Mouse (Mus musculus): ENCODE results near the gene Gm6882. TPM values are rescaled to one million over a fixed set of nuclear protein-coding genes. Genes with fewer than 3 reads are reported as not detected.
"Not testable (repeated sequence)": the region's sequence is repeated elsewhere in the genome, so short reads cannot be mapped to it uniquely, and the experiment has no call there.

Gene Gm6882
- not detected in 2 replicates for polyA plus RNA-seq (2012; rRNA removed)

DNA sequence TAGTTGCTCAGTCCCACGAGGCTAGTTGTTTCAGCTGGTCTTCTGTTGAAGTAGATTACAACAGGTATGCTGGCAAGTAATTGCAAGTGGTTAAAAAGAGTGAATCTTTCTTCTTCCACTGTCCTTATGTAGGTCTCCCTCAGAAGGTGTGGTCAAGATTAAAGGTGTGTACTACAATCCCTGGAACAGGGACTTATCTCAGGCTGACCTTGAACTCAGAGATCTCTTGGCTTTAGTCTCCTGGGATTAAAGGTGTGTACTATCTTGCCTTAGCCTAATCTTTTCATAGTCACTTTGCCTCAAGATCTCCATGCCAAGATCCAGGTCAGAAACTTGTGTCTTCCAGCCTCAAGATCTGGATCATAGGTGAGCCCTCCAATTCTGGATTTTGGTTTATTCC is at the start of gene Gm6882:
Gene Gm6882, minus strand, starts transcription at position 101 of the 400 bp plus-strand sequence.
- WGBS: 17% methylated on average over 1 of the region's 1 CpGs
- DNase-seq; H3K4me1 ChIP-seq (ENCODE audit: control insufficient read depth, insufficient read depth, low read length); H3K4me3 ChIP-seq (replicated peaks; ENCODE audit: extremely low read depth, low read depth, low read length): not testable (repeated sequence)

Other genes with a start within 250 kb of the Gm6882 start
- not detected in 2 replicates for gene Gm5157, start 242.3 kb downstream of the Gm6882 start, polyA plus RNA-seq (2012; rRNA removed)
- not detected in 2 replicates for gene Vmn1r124, start 172.1 kb downstream of the Gm6882 start, polyA plus RNA-seq (2012; rRNA removed)
- gene Vmn1r125, start 160.6 kb downstream of the Gm6882 start, polyA plus RNA-seq (2012; rRNA removed): not detected in 2 replicates
- gene Vmn1r126, start 131.3 kb downstream of the Gm6882 start, polyA plus RNA-seq (2012; rRNA removed): not detected in 2 replicates
- not detected in 2 replicates for gene Vmn1r127, start 112.9 kb downstream of the Gm6882 start, polyA plus RNA-seq (2012; rRNA removed)
- gene Vmn1r128, start 83.4 kb downstream of the Gm6882 start, polyA plus RNA-seq (2012; rRNA removed): not detected in 2 replicates
- not detected in 2 replicates for gene Vmn1r129, start 71.5 kb downstream of the Gm6882 start, polyA plus RNA-seq (2012; rRNA removed)
- gene Vmn1r130, start 79.0 kb upstream of the Gm6882 start, polyA plus RNA-seq (2012; rRNA removed): not detected in 2 replicates
- not detected in 2 replicates for gene Vmn1r131, start 113.3 kb upstream of the Gm6882 start, polyA plus RNA-seq (2012; rRNA removed)
- not detected in 2 replicates for gene Vmn1r132, start 181.3 kb upstream of the Gm6882 start, polyA plus RNA-seq (2012; rRNA removed)

Data from lung, adult 2 months (tissue).